Mouse (Mus musculus) effector memory CD4-positive, alpha-beta T cell, adult 5 months (primary cell): ENCODE measurements around the gene Scgb2b17. TPM values are rescaled to one million over a fixed set of nuclear protein-coding genes. Genes with fewer than 3 reads are reported as not detected.

Experiments
- polyA plus RNA-seq: library from polyadenylated mRNA; unstranded; fragments of 100-300 nt; shearing (Covaris generic); gene quantifications from one replicate; pipeline ENCODE4 v1.2.1, GENCODE M21; 2017

The Scgb2b17 gene
- polyA plus RNA-seq = not detected

DNA sequence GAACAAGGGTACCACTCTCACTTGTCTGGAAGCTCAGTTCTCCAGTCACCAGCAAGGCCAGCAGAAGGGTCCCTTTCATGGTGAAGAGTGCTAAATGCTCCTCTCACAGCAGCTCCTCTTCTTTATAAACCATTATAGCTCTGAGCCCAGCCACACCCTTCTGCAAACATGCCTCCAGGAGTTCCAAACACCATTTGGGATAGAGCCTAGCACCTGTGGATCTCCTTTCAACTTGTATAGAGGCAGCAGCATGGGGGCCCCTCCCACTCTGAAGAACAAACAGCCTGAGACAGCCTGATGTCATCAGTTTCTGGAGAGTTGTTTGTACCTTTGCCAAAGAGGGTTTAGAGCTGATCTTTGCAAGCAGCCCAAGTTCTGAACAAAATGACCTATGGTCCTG lies at the start of gene Scgb2b17:
Gene Scgb2b17 (minus strand): TSS at position 101 of the 400 bp plus-strand sequence.

DNA sequence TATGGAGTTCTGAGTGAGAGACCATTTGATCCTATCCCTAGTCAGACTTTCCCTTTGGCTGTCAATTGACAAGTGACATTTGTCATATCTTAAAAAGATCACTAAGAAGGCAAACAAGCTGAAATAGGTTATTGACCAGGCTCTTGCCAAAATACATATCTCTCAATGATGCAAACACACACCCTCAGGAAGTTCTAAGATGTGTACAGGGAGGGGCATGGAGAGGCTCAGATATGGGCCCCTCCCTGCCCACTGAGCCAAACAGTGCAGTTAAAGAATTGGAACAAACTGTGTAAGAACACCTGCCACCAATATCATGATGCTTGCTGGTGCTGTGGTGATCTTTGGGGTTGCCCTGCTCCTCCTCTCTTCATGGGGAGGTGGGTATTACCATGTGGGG lies 6.8 kb upstream of the Scgb2b17 start, which contains the start of gene Scgb1b17:
Gene Scgb1b17 (plus strand): TSS at position 301 of the 400 bp plus-strand sequence.

Other genes with a start within 250 kb of the Scgb2b17 start
- gene Scgb2b15, start 226.9 kb downstream of the Scgb2b17 start, polyA plus RNA-seq = not detected
- gene Scgb1b15, start 220.0 kb downstream of the Scgb2b17 start, polyA plus RNA-seq = not detected
- gene Scgb1b17, start 6.9 kb upstream of the Scgb2b17 start, polyA plus RNA-seq = not detected
- not detected for gene Scgb2b18, start 117.3 kb upstream of the Scgb2b17 start, polyA plus RNA-seq
- gene Scgb1b18, start 129.0 kb upstream of the Scgb2b17 start, polyA plus RNA-seq = not detected
- not detected for gene Scgb2b19, start 223.8 kb upstream of the Scgb2b17 start, polyA plus RNA-seq
- not detected for gene Scgb1b19, start 230.7 kb upstream of the Scgb2b17 start, polyA plus RNA-seq